Mouse (Mus musculus) myocyte (in vitro differentiated cells): ENCODE data around the gene Lce1g.

Experiments
- POLR2A ChIP-seq: IDR thresholded peaks from one replicate; pipeline ENCODE4 v1.6.1; 2011; ENCODE audit warnings: low read depth, mild to moderate bottlenecking, control low read depth, moderate library complexity; ENCODE audit not compliant: insufficient read length
- POLR2AphosphoS2 ChIP-seq: IDR thresholded peaks from one replicate; pipeline ENCODE4 v1.6.1; 2011; ENCODE audit warnings: low read depth, control low read depth; ENCODE audit not compliant: insufficient read length
- USF1 ChIP-seq: IDR thresholded peaks from one replicate; pipeline ENCODE4 v1.6.1; 2011; ENCODE audit warnings: low read depth, mild to moderate bottlenecking, control low read depth, moderate library complexity

GRCm38 (mm10) chr3:92722631-92723030, 29.5 kb downstream of the Lce1g start:
- TF ChIP-seq POLR2A = no peak
- TF ChIP-seq POLR2AphosphoS2 = no peak
- TF ChIP-seq USF1 = no peak
